Mouse (Mus musculus): Measurements from ENCODE around the gene Gpr146. TPM values are rescaled to one million over a fixed set of nuclear protein-coding genes. Genes with fewer than 3 reads are reported as not detected.
A peak's percentile ranks its signal among the peaks of the same experiment; 100 is the strongest.

Gpr146 gene
- polyA plus RNA-seq, 1 experiment from 2014 or later, result 1.4 TPM

- Histone ChIP-seq H3K9ac (no peak overlapping the region), H3K4me1 (peaks cover 19% of the 10 kb centered on the region), H3K4me3 (no peak overlapping the region), H3K27ac (no peak overlapping the region), H3K27me3 (no peaks in the 10 kb centered on the region), H3K4me2 (replicated peaks) (no peak overlapping the region), H3K9me3 (no peaks in the 10 kb centered on the region), H3K36me3 (0 out of 2 replicates have a peak, but pooled peaks cover 5% of the 10 kb centered on the region)
- ATAC-seq (ENCODE audit: low FRiP score, low read depth), result no peak
- WGBS, result 81% methylated on average over 4 of the region's 4 CpGs
These were observed 19.9 kb downstream of the Gpr146 start for GRCm38 (mm10) chr5:139397359-139397916.

GRCm38 (mm10) chr5:139397959-139398753 is 20.7 kb downstream of the Gpr146 start:
- H3K4me1 ChIP-seq, result peaks cover 19% of the 10 kb centered on the region
- no peaks in the 10 kb centered on the region for H3K9me3 ChIP-seq
- WGBS, result 37% methylated on average over 5 of the region's 5 CpGs
- H3K9ac ChIP-seq, result no peak overlapping the region
- no peak overlapping the region for H3K4me2 ChIP-seq (replicated peaks)
- no peaks in the 10 kb centered on the region for H3K27me3 ChIP-seq
- ATAC-seq (ENCODE audit: low FRiP score, low read depth), result peak; percentile 68
- no peaks in the 10 kb centered on the region for H3K36me3 ChIP-seq
- H3K4me3 ChIP-seq, result no peak overlapping the region
- no peak overlapping the region for H3K27ac ChIP-seq

- Histone ChIP-seq H3K9ac (no peak overlapping the region), H3K4me3 (no peak overlapping the region), H3K4me1 (peaks cover 19% of the 10 kb centered on the region), H3K27ac (no peak overlapping the region), H3K4me2 (replicated peaks) (no peak overlapping the region), H3K36me3 (no peaks in the 10 kb centered on the region), H3K9me3 (no peaks in the 10 kb centered on the region), H3K27me3 (no peaks in the 10 kb centered on the region)
- ATAC-seq (ENCODE audit: low FRiP score, low read depth), result no peak
- 84% methylated on average over 5 of the region's 5 CpGs for WGBS
These were observed 21.3 kb downstream of the Gpr146 start for GRCm38 (mm10) chr5:139398786-139399185.

GRCm38 (mm10) chr5:139399991-139400390 is 22.5 kb downstream of the Gpr146 start:
- ATAC-seq (ENCODE audit: low FRiP score, low read depth), result no peak
- no peak overlapping the region for H3K27ac ChIP-seq

GRCm38 (mm10) chr5:139402106-139402505 is 24.6 kb downstream of the Gpr146 start:
- Histone ChIP-seq H3K9me3 (no peaks in the 10 kb centered on the region), H3K9ac (no peak overlapping the region), H3K4me3 (no peak overlapping the region), H3K4me2 (replicated peaks) (no peak overlapping the region), H3K27me3 (no peaks in the 10 kb centered on the region), H3K36me3 (no peaks in the 10 kb centered on the region), H3K4me1 (peaks cover 26% of the 10 kb centered on the region), H3K27ac (no peak overlapping the region)
- no peak for ATAC-seq (ENCODE audit: low FRiP score, low read depth)
- WGBS, result 92% methylated on average over 2 of the region's 2 CpGs

More at GRCm38 (mm10) chr5:139399991-139400390, 22.5 kb downstream of the Gpr146 start:
- Histone ChIP-seq H3K4me1 (peaks cover 11% of the 10 kb centered on the region), H3K4me3 (no peak overlapping the region), H3K4me2 (replicated peaks) (no peak overlapping the region), H3K9me3 (no peaks in the 10 kb centered on the region), H3K27me3 (no peaks in the 10 kb centered on the region), H3K9ac (no peak overlapping the region), H3K36me3 (no peaks in the 10 kb centered on the region)
- WGBS, result 90% methylated on average over 14 of the region's 14 CpGs

- Histone ChIP-seq H3K27me3 (no peaks in the 10 kb centered on the region), H3K27ac (no peak overlapping the region), H3K4me1 (peaks cover 37% of the 10 kb centered on the region), H3K36me3 (no peaks in the 10 kb centered on the region), H3K4me2 (replicated peaks) (no peak overlapping the region), H3K9ac (no peak overlapping the region), H3K4me3 (no peak overlapping the region), H3K9me3 (no peaks in the 10 kb centered on the region)
- 87% methylated on average over 8 of the region's 8 CpGs for WGBS
- ATAC-seq (ENCODE audit: low FRiP score, low read depth), result no peak
These were observed 26.3 kb downstream of the Gpr146 start for GRCm38 (mm10) chr5:139403692-139404260.

- ATAC-seq (ENCODE audit: low FRiP score, low read depth), result no peak
- H3K4me1 ChIP-seq, result peaks cover 45% of the 10 kb centered on the region
- no peak within 1 kb of the TSS for H3K4me3 ChIP-seq
- peak within 1 kb of the TSS; percentile 52 for H3K27ac ChIP-seq
- H3K36me3 ChIP-seq, result no peaks in the 10 kb centered on the region
- WGBS, result 80% methylated on average over 6 of the region's 6 CpGs
- no peaks in the 10 kb centered on the region for H3K27me3 ChIP-seq
- H3K4me2 ChIP-seq (replicated peaks), result 0 out of 2 replicates have a peak within 1 kb of the TSS, but pooled peaks have one; percentile 43
- H3K9me3 ChIP-seq, result no peaks in the 10 kb centered on the region
- H3K9ac ChIP-seq, result 0 out of 2 replicates have a peak within 1 kb of the TSS, but pooled peaks have one; percentile 40
These were observed 27.4 kb downstream of the Gpr146 start, which contains the start of gene C130050O18Rik for GRCm38 (mm10) chr5:139404801-139405401. Gene C130050O18Rik (plus strand): TSS chr5:139405280.

- Histone ChIP-seq H3K9ac (no peak overlapping the region), H3K27me3 (no peaks in the 10 kb centered on the region), H3K36me3 (no peaks in the 10 kb centered on the region), H3K27ac (peak overlapping the region; percentile 52), H3K4me3 (no peak overlapping the region), H3K9me3 (no peaks in the 10 kb centered on the region), H3K4me1 (peaks cover 45% of the 10 kb centered on the region), H3K4me2 (replicated peaks) (0 out of 2 replicates have a peak overlapping the region, but pooled peaks have one; percentile 43)
- 57% methylated on average over 7 of the region's 7 CpGs for WGBS
- no peak for ATAC-seq (ENCODE audit: low FRiP score, low read depth)
These were observed 28.0 kb downstream of the Gpr146 start for GRCm38 (mm10) chr5:139405478-139405877.

GRCm38 (mm10) chr5:139405953-139406352 is 28.5 kb downstream of the Gpr146 start:
- H3K9me3 ChIP-seq, result no peaks in the 10 kb centered on the region
- H3K4me3 ChIP-seq, result no peak overlapping the region
- ATAC-seq (ENCODE audit: low FRiP score, low read depth), result peak; percentile 21; the same call in 1 of the 2 replicates
- H3K4me2 ChIP-seq (replicated peaks), result peak overlapping the region; percentile 43
- H3K27ac ChIP-seq, result peak overlapping the region; percentile 52
- 62% methylated on average over 3 of the region's 3 CpGs for WGBS
- no peaks in the 10 kb centered on the region for H3K36me3 ChIP-seq
- no peaks in the 10 kb centered on the region for H3K27me3 ChIP-seq
- no peak overlapping the region for H3K9ac ChIP-seq
- H3K4me1 ChIP-seq, result peaks cover 45% of the 10 kb centered on the region

GRCm38 (mm10) chr5:139407121-139407885 is 29.8 kb downstream of the Gpr146 start:
- H3K4me1 ChIP-seq, result peaks cover 45% of the 10 kb centered on the region
- H3K27me3 ChIP-seq, result no peaks in the 10 kb centered on the region
- H3K27ac ChIP-seq, result peak overlapping the region; percentile 67
- no peaks in the 10 kb centered on the region for H3K36me3 ChIP-seq
- H3K9me3 ChIP-seq, result no peaks in the 10 kb centered on the region
- ATAC-seq (ENCODE audit: low FRiP score, low read depth), result no peak; the same call in 1 of the 2 replicates
- H3K4me2 ChIP-seq (replicated peaks), result peak overlapping the region; percentile 43
- WGBS, result 74% methylated on average over 14 of the region's 14 CpGs
- H3K4me3 ChIP-seq, result 0 out of 2 replicates have a peak overlapping the region, but pooled peaks have one; percentile 1
- H3K9ac ChIP-seq, result 0 out of 2 replicates have a peak overlapping the region, but pooled peaks have one; percentile 31

- Histone ChIP-seq H3K4me1 (peaks cover 52% of the 10 kb centered on the region), H3K27me3 (no peaks in the 10 kb centered on the region), H3K9me3 (no peaks in the 10 kb centered on the region), H3K4me2 (replicated peaks) (no peak overlapping the region; the same call in 1 of the 2 replicates), H3K27ac (no peak overlapping the region), H3K4me3 (no peak overlapping the region), H3K36me3 (no peaks in the 10 kb centered on the region), H3K9ac (no peak overlapping the region)
- no peak for ATAC-seq (ENCODE audit: low FRiP score, low read depth)
- 85% methylated on average over 7 of the region's 7 CpGs for WGBS
These were observed 31.0 kb downstream of the Gpr146 start for GRCm38 (mm10) chr5:139408511-139408910.

Data from limb, embryonic 13.5 days (tissue).